Mouse (Mus musculus): Measurements from ENCODE around the gene Rapgef4. TPM values are rescaled to one million over a fixed set of nuclear protein-coding genes. Genes with fewer than 3 reads are reported as not detected.

Gene Rapgef4
- polyA plus RNA-seq, 1 experiment = 11.4 TPM

DNA sequence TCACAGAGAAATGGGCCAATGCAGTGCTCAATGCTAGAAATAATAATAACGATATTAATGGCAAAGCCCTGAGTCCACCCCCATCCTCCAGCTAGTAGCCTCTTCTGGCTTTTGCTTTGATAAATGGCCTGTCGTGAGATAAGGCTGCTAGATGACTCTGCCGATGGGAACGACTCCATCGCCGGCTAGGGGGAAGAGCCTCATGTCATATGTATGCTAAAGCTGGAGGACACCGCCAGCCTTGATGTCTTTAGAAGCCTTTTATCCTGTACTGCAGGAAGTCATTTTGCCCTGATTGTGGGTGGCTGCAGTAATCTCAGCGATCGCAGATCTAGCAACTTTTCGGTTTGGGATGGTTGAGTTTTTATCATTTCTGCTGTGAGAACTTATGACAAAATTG, 165.0 kb downstream of the Rapgef4 start:
- Histone ChIP-seq H3K4me3 (replicated peaks; ENCODE audit: extremely low read depth, low read depth, low read length) (no peak overlapping the region), H3K4me1 (ENCODE audit: control insufficient read depth, insufficient read depth, low read length) (peaks cover 20% of the 10 kb centered on the region)
- no peak for DNase-seq
- TF ChIP-seq POLR2A (IDR thresholded peaks at IDR 0.05; ENCODE audit: borderline replicate concordance, extremely low read depth, low read depth, low read length) (no peak), CTCF (IDR thresholded peaks at IDR 0.05; ENCODE audit: insufficient read depth, low read length) (no peak)
- 35% methylated on average over 10 of the region's 10 CpGs for WGBS

DNA sequence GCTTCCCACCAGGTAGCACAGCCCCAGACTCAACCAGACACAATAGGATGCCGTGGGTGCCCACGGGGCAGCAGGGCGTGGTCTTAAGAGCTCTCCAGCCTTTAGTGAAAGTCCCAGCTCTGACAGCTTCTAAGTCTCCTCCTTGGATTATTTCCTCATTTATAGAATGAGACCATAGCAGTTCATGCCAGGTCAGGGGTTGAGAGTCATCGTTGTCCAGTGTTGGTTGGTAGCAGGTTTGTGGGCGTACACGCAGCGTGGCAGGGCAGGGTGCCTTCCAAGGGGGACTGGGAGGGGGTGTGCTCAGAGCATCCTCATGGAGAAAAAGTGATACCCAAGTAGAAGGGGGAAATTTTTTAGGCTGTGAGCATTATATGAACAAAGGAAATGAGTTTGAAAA, 166.2 kb downstream of the Rapgef4 start:
- TF ChIP-seq CTCF (IDR thresholded peaks at IDR 0.05; ENCODE audit: insufficient read depth, low read length) (no peak), POLR2A (IDR thresholded peaks at IDR 0.05; ENCODE audit: borderline replicate concordance, extremely low read depth, low read depth, low read length) (no peak)
- no peak overlapping the region for H3K4me3 ChIP-seq (replicated peaks; ENCODE audit: extremely low read depth, low read depth, low read length)
- H3K4me1 ChIP-seq (ENCODE audit: control insufficient read depth, insufficient read depth, low read length) = peaks cover 20% of the 10 kb centered on the region
- DNase-seq = no peak
- 68% methylated on average over 7 of the region's 7 CpGs for WGBS

DNA sequence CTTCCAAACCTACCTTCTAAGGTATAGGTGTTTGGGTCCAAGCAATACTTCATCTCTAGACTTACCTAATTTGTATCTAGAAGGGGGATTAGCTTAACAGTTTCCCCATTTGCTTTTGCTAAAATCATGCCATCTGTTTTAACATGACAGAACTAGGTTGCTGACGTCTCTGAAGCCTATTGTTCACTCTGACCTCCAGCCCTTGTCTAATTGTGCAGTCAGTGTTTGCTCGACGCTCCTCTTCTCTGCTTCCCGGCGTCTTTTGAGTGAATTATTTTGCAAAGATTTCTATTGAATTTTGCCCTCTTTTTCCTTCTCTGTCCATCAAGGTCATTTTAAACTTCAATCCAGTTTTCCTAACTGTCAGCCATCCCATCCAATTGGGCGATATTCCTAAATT, 166.7 kb downstream of the Rapgef4 start:
- DNase-seq = no peak
- WGBS = 87% methylated on average over 6 of the region's 6 CpGs
- TF ChIP-seq POLR2A (IDR thresholded peaks at IDR 0.05; ENCODE audit: borderline replicate concordance, extremely low read depth, low read depth, low read length) = no peak
- Histone ChIP-seq H3K4me3 (replicated peaks; ENCODE audit: extremely low read depth, low read depth, low read length) (no peak overlapping the region), H3K4me1 (ENCODE audit: control insufficient read depth, insufficient read depth, low read length) (peaks cover 20% of the 10 kb centered on the region)

DNA sequence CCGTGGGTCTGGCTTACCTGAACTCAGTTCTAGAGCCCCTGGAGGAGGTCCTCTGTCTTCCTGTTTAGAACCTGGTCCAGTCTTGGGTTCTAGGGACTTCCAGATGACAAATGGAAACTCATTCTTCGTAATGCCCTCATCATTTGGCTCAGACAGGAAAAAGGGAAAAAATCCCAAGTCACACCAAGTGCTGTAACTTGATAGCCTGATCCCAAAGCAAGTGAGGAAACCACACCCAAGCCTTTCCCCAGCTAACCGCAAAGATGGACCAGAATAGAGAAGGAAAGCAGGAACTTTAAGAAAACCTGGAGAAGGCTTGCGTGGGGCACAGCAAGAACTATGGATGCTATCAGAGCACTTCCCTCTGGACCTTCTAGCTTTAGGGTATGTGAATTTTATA, 167.6 kb downstream of the Rapgef4 start:
- no peak for TF ChIP-seq POLR2A (IDR thresholded peaks at IDR 0.05; ENCODE audit: borderline replicate concordance, extremely low read depth, low read depth, low read length)
- TF ChIP-seq CTCF (IDR thresholded peaks at IDR 0.05; ENCODE audit: insufficient read depth, low read length) = no peak
- Histone ChIP-seq H3K4me3 (replicated peaks; ENCODE audit: extremely low read depth, low read depth, low read length) (no peak overlapping the region), H3K4me1 (ENCODE audit: control insufficient read depth, insufficient read depth, low read length) (peaks cover 20% of the 10 kb centered on the region)
- WGBS = 39% methylated on average over 4 of the region's 4 CpGs
- DNase-seq = no peak

DNA sequence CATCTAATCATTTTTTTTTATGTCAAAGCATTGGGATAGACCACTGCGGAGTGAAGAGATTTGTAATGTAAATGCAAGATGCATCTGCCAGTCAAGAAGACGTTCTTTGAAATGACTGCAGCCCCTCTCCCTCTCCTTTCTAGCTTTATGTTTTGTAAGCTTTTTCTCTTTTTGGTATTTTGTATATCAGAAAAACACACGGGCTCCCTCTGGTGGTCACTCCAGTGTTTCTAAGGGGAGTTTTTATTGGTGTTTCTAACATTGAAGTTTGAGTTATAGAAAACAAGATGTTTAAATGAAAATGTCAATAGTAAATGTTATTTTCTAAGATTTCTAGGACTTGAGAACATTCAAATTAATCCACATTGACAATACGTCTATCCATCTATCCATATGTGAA, 168.0 kb downstream of the Rapgef4 start:
- WGBS = 30% methylated on average over 4 of the region's 4 CpGs
- Histone ChIP-seq H3K4me1 (ENCODE audit: control insufficient read depth, insufficient read depth, low read length) (peaks cover 20% of the 10 kb centered on the region), H3K4me3 (replicated peaks; ENCODE audit: extremely low read depth, low read depth, low read length) (no peak overlapping the region)
- DNase-seq = peak; percentile 66
- no peak for TF ChIP-seq POLR2A (IDR thresholded peaks at IDR 0.05; ENCODE audit: borderline replicate concordance, extremely low read depth, low read depth, low read length)
- TF ChIP-seq CTCF (IDR thresholded peaks at IDR 0.05; ENCODE audit: insufficient read depth, low read length) = no peak

DNA sequence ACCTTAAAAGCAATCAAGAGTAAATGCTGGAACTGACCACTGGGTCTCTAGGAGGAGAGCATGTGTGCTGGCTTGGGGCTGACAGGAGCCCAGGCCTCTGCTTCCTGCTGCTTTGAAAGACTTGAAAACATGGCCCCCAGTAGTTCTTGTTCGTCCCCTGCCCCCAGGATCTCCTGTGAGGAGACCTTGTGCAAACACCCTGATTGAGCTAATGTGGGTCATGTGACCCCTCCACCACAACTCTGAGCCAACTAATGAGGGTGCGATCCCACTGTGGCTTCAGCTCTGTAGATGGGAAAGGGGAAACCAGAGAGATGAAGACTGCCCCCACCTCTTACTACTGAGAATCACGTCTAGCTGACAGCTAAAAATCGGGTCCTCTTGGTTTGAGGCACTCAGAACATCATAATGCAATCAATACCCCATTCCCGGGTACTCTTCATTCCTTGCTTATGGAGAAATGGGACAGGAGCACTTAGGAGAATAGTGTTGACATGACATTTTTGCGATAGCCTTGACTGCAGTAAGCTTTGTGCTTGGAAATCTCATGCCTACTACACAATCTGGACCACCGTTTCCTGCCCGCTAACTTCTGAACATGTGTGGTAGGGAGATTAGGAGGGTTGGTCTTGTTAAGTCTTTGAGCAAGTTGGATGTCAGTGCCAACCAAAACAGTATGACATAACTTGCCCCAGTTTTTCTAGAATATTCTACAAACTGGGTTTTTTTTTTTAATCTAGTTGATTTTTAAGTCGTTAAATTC, 170.9 kb downstream of the Rapgef4 start:
- WGBS = 79% methylated on average over 9 of the region's 9 CpGs
- no peak for DNase-seq
- Histone ChIP-seq H3K4me1 (ENCODE audit: control insufficient read depth, insufficient read depth, low read length) (peaks cover 7% of the 10 kb centered on the region), H3K4me3 (replicated peaks; ENCODE audit: extremely low read depth, low read depth, low read length) (no peak overlapping the region)
- TF ChIP-seq CTCF (IDR thresholded peaks at IDR 0.05; ENCODE audit: insufficient read depth, low read length) (no peak), POLR2A (IDR thresholded peaks at IDR 0.05; ENCODE audit: borderline replicate concordance, extremely low read depth, low read depth, low read length) (no peak)

DNA sequence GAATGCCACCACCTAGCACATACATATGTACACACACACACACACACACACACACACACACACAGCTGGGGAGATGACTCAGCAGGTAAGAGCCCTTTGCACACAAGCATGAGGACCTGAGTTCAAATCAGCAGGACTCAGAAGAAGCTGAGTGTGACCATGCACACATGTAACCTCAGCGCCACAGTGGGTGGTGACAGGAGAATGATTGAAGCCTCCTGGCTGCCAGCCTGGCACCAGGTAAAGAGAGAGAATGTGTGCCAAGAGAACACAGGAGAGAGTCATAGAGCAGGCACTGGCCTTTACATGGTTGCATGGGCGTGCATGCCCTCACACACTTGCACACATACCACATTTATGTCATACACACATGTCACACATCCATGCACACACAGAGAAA, 171.7 kb downstream of the Rapgef4 start:
- no peak overlapping the region for H3K4me3 ChIP-seq (replicated peaks; ENCODE audit: extremely low read depth, low read depth, low read length)
- TF ChIP-seq CTCF (IDR thresholded peaks at IDR 0.05; ENCODE audit: insufficient read depth, low read length) = no peak
- no peak for TF ChIP-seq POLR2A (IDR thresholded peaks at IDR 0.05; ENCODE audit: borderline replicate concordance, extremely low read depth, low read depth, low read length)
- peaks cover 9% of the 10 kb centered on the region for H3K4me1 ChIP-seq (ENCODE audit: control insufficient read depth, insufficient read depth, low read length)
- no peak for DNase-seq
- WGBS = 96% methylated on average over 2 of the region's 2 CpGs

DNA sequence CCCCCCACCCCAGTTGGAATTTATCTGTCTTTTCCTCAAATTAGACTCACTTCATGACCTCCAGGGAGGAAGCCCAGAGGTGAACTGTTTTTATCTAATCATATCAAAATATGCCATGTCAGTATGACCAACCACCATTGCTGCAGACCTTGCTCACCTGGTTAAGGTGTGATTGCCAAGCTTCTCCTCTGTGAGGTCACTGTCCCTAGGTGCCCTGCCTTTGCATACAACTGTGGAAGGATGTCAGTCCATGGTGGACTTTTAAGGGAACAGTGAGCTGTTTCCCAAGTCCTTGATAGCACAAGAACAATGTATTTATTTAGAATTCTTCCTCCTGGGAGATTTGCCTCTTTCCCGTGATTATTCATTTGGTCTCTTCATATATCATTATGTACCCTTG, 172.8 kb downstream of the Rapgef4 start:
- DNase-seq = no peak
- H3K4me3 ChIP-seq (replicated peaks; ENCODE audit: extremely low read depth, low read depth, low read length) = no peak overlapping the region
- WGBS = 83% methylated on average over 1 of the region's 1 CpGs
- H3K4me1 ChIP-seq (ENCODE audit: control insufficient read depth, insufficient read depth, low read length) = peaks cover 7% of the 10 kb centered on the region
- TF ChIP-seq CTCF (IDR thresholded peaks at IDR 0.05; ENCODE audit: insufficient read depth, low read length) (no peak), POLR2A (IDR thresholded peaks at IDR 0.05; ENCODE audit: borderline replicate concordance, extremely low read depth, low read depth, low read length) (no peak)

DNA sequence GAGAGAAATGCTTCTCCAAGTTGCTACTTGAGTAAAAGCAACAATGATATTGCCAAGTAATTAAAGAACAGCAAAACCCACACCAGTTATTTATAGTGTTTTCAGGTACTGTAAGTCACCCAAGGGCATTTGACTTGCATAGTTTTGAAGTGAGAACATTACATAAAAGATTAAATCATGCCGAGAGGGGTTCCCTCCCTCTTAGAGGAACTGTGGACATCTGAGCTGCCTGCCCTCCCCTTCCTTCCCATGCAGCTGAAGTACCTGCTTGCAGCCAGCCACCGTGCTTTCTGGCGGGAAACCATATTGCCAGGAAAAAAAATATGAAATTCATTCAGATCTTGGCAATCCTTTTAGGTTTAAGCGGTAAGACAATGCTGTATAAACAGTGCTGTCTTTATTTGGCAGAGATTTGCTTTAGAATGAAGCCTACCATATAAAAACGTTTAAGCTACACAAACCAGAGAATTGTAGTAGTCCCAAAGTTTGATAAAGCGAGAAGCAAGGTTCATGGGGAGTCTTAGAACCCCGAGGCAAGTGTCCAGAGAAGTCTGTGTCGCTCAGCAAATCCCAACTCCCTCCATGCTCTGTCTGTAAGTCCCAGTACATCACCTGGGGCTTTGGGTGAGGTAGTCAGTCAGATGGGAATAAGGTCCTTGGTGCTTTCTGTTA, 174.2 kb downstream of the Rapgef4 start:
- Histone ChIP-seq H3K4me1 (ENCODE audit: control insufficient read depth, insufficient read depth, low read length) (peaks cover 6% of the 10 kb centered on the region), H3K4me3 (replicated peaks; ENCODE audit: extremely low read depth, low read depth, low read length) (no peak overlapping the region)
- 29% methylated on average over 8 of the region's 8 CpGs for WGBS
- DNase-seq = no peak
- TF ChIP-seq CTCF (IDR thresholded peaks at IDR 0.05; ENCODE audit: insufficient read depth, low read length) (no peak), POLR2A (IDR thresholded peaks at IDR 0.05; ENCODE audit: borderline replicate concordance, extremely low read depth, low read depth, low read length) (no peak)

DNA sequence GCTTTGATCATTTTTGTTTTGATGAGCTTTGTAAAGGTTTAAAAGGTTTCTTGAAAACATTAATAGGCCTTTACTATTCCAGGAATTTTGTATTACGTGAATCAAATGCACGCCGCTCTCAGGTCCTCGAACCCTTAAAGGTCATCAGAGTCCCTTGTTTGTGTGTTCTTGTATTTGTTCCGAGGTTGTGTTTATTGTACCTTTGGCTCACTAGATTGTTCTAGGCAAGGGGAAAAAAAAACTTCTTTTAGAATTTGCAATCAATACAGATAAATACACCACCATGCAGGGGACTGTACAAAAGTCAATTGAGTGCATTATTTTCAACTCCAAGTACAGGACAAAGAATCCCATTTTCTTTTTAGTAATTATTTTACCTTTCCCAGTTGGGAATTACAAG, 175.4 kb downstream of the Rapgef4 start:
- no peak for TF ChIP-seq CTCF (IDR thresholded peaks at IDR 0.05; ENCODE audit: insufficient read depth, low read length)
- no peak for TF ChIP-seq POLR2A (IDR thresholded peaks at IDR 0.05; ENCODE audit: borderline replicate concordance, extremely low read depth, low read depth, low read length)
- no peak for DNase-seq
- 82% methylated on average over 5 of the region's 5 CpGs for WGBS
- no peak overlapping the region for H3K4me3 ChIP-seq (replicated peaks; ENCODE audit: extremely low read depth, low read depth, low read length)
- H3K4me1 ChIP-seq (ENCODE audit: control insufficient read depth, insufficient read depth, low read length) = peaks cover 6% of the 10 kb centered on the region
